Mouse (Mus musculus) E14TG2a.4 (cell line): ENCODE results near the gene Loxl1.

Experiments
- H3K27me3 ChIP-seq: 2 replicates; pipeline ENCODE4 v1.6.1; 2014; ENCODE audit warnings: low read length, control low read depth; ENCODE audit not compliant: insufficient read depth
- H3K36me3 ChIP-seq: 2 replicates; pipeline ENCODE4 v1.6.1; 2014; ENCODE audit warnings: low read length, control low read depth; ENCODE audit not compliant: insufficient read depth
- H3K4me1 ChIP-seq: replicated peaks from 2 replicates; pipeline ENCODE4 v1.6.1; 2014; ENCODE audit warnings: low read depth, low read length, control low read depth
- H3K4me3 ChIP-seq: replicated peaks from 2 replicates; pipeline ENCODE4 v1.5.1; 2014; ENCODE audit warnings: mild to moderate bottlenecking, low read length
- H3K9me3 ChIP-seq: 2 replicates; pipeline ENCODE4 v1.6.1; 2014; ENCODE audit warnings: low read length, control low read depth
- CTCF ChIP-seq: conservative IDR thresholded peaks from 2 replicates; pipeline ENCODE4 v1.5.1; 2014; ENCODE audit warnings: low read length
- NANOG ChIP-seq: IDR thresholded peaks from 2 replicates; pipeline ENCODE4 v1.6.1; 2014; ENCODE audit warnings: borderline replicate concordance, low read length, mixed read lengths
- POU5F1 ChIP-seq: IDR thresholded peaks from 2 replicates; pipeline ENCODE4 v1.6.1; 2014; ENCODE audit warnings: low read length, borderline replicate concordance

Gene Loxl1

GRCm38 (mm10) chr9:58312944-58313359, at the start of gene Loxl1:
Gene Loxl1 (minus strand): TSS chr9:58313186.
- Histone ChIP-seq H3K36me3 (no peaks in the 10 kb centered on the region), H3K9me3 (no peaks in the 10 kb centered on the region), H3K4me3 (peak within 1 kb of the TSS; percentile 77), H3K27me3 (peaks cover 87% of the 10 kb centered on the region), H3K4me1 (peaks cover 34% of the 10 kb centered on the region)
- no peak for TF ChIP-seq NANOG

DNA sequence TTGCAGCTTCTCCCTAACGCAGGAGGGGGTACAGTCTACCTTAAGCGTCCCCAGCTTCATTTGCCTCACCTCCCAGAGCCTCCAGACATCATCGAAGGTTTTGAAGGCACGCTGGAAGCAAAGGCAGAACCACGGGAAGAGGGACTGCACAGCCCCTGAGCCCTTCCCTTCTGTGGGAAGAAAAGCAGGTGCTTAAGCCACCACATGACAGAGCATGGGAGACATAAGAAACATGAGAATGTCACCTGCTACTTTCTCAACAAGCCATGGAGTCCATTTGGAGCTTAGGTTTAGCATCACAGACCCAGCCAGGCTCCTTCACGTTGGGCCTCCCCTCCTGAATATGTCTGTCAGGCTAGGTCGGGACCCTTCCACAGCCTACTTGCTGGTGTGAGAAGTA, 49.0 kb upstream of the Loxl1 start:
- TF ChIP-seq POU5F1 (no peak), CTCF (no peak), NANOG (no peak)
- Histone ChIP-seq H3K4me1 (peaks cover 18% of the 10 kb centered on the region), H3K27me3 (peaks cover 59% of the 10 kb centered on the region), H3K9me3 (no peaks in the 10 kb centered on the region), H3K36me3 (no peaks in the 10 kb centered on the region), H3K4me3 (no peak overlapping the region)

GRCm38 (mm10) chr9:58361373-58361772, 48.4 kb upstream of the Loxl1 start:
- Histone ChIP-seq H3K4me3 (no peak overlapping the region), H3K27me3 (peaks cover 59% of the 10 kb centered on the region), H3K4me1 (peaks cover 13% of the 10 kb centered on the region), H3K9me3 (no peaks in the 10 kb centered on the region), H3K36me3 (no peaks in the 10 kb centered on the region)
- no peak for TF ChIP-seq POU5F1
- TF ChIP-seq NANOG = no peak
- TF ChIP-seq CTCF = no peak

GRCm38 (mm10) chr9:58355262-58356050, 42.5 kb upstream of the Loxl1 start:
- H3K9me3 ChIP-seq = no peaks in the 10 kb centered on the region
- H3K4me1 ChIP-seq = peaks cover 12% of the 10 kb centered on the region
- H3K36me3 ChIP-seq = no peaks in the 10 kb centered on the region

DNA sequence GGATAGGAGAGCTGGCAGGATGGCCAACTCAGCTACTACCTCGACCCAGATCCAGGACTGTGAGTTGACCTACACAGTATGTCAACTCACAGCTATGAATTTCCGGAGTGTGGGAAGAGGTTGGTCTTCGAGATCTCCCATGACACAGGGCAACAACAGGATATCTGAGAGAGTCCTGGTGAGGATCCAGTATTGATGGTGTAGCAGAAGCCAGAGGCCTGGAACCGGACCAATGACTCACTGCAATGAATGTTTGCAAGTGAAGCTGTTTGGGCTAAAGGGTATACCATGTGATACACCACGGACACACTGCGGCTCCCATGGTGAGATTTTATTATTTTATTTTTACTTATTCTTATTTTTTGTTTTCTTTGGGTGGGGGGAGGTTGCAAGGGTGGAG, 41.7 kb upstream of the Loxl1 start:
- H3K27me3 ChIP-seq = peaks cover 11% of the 10 kb centered on the region
- H3K9me3 ChIP-seq = no peaks in the 10 kb centered on the region
- H3K36me3 ChIP-seq = no peaks in the 10 kb centered on the region
- peaks cover 12% of the 10 kb centered on the region for H3K4me1 ChIP-seq
- no peak overlapping the region for H3K4me3 ChIP-seq
- no peak for TF ChIP-seq POU5F1
- no peak for TF ChIP-seq CTCF
- no peak for TF ChIP-seq NANOG

More at GRCm38 (mm10) chr9:58355262-58356050, 42.5 kb upstream of the Loxl1 start:
- TF ChIP-seq POU5F1 (no peak), NANOG (no peak), CTCF (no peak)
- H3K4me3 ChIP-seq = no peak overlapping the region
- peaks cover 17% of the 10 kb centered on the region for H3K27me3 ChIP-seq

GRCm38 (mm10) chr9:58353224-58353623, 40.2 kb upstream of the Loxl1 start:
- Histone ChIP-seq H3K4me1 (peaks cover 12% of the 10 kb centered on the region), H3K9me3 (no peaks in the 10 kb centered on the region), H3K4me3 (no peak overlapping the region), H3K27me3 (peaks cover 4% of the 10 kb centered on the region; the same call in 1 of the 2 replicates), H3K36me3 (no peaks in the 10 kb centered on the region)
- no peak for TF ChIP-seq POU5F1
- no peak for TF ChIP-seq NANOG
- TF ChIP-seq CTCF = no peak

GRCm38 (mm10) chr9:58347795-58348194, 34.8 kb upstream of the Loxl1 start:
- H3K36me3 ChIP-seq = no peaks in the 10 kb centered on the region
- H3K4me3 ChIP-seq = no peak overlapping the region
- TF ChIP-seq NANOG = no peak
- no peak for TF ChIP-seq CTCF
- TF ChIP-seq POU5F1 = no peak
- peaks cover 41% of the 10 kb centered on the region for H3K27me3 ChIP-seq
- H3K4me1 ChIP-seq = no peaks in the 10 kb centered on the region
- no peaks in the 10 kb centered on the region for H3K9me3 ChIP-seq

GRCm38 (mm10) chr9:58346498-58346897, 33.5 kb upstream of the Loxl1 start:
- H3K9me3 ChIP-seq = no peaks in the 10 kb centered on the region
- TF ChIP-seq POU5F1 (no peak), NANOG (no peak), CTCF (no peak)
- H3K4me1 ChIP-seq = no peaks in the 10 kb centered on the region
- H3K27me3 ChIP-seq = peaks cover 45% of the 10 kb centered on the region
- no peaks in the 10 kb centered on the region for H3K36me3 ChIP-seq
- no peak overlapping the region for H3K4me3 ChIP-seq

DNA sequence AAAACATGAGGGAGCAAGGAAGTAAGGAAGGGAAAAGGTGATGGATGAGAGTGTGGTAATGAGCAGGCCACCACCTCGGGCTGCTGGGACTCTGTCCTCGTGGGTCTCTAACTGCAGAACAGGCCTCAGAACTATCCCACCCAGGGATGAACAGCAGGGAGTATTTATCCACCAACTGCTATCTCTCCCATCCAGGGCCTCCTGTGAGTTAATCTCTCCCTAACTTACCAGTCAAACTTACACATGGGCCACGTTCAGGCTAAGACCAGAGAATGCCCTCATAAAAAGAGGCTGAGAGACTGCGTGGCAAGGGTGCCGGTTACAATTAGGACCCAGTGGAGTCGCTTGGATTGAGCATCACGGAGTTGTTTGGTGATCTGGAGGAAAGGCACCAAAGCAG, 33.0 kb upstream of the Loxl1 start:
- Histone ChIP-seq H3K4me1 (no peaks in the 10 kb centered on the region), H3K9me3 (no peaks in the 10 kb centered on the region), H3K27me3 (peaks cover 44% of the 10 kb centered on the region), H3K4me3 (no peak overlapping the region), H3K36me3 (no peaks in the 10 kb centered on the region)
- TF ChIP-seq NANOG (no peak), POU5F1 (no peak), CTCF (no peak)
